Mouse (Mus musculus): ENCODE measurements around the gene Sh2d1a. TPM values are rescaled to one million over a fixed set of nuclear protein-coding genes. Genes with fewer than 3 reads are reported as not detected.

Gene Sh2d1a
- polyA plus RNA-seq (2012; ENCODE audit: insufficient read depth, low replicate concordance) = not detected in 2 replicates

DNA sequence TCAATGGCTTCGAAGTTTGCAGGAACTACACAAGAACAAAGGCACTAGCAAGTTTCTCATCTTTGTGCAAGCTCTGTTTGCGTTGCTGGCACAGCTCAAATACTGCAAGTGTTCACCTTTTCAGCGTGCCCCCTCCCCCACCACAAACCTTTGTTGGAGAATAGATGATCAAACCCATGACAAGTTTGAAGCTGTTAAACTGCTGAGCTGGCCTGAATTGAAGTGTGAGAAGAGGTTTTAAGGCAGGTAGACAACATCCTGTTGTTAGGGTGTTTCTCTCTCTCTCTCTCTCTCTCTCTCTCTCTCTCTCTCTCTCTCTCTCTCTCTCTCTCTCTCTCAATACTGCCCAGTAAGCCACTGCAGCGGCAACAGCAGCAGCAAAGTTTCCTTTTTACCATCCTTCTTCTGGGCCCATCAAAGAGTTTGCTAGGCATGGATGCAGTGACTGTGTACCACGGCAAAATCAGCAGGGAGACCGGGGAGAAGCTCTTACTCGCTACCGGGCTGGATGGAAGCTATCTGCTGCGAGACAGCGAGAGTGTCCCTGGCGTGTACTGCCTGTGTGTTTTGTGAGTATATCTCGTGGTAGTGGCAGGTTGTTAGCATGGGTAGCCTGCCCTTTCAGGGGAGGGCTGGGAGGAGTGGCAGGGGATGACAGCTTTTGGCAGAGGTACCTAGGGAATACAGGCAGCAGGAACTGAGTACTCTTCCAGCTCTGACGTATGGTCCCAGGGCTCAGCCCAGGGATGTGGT is at the start of gene Sh2d1a:
Sh2d1a (plus strand) TSS at position 163 of the 753 bp plus-strand sequence.
- TF ChIP-seq FLI1 (IDR thresholded peaks at IDR 0.05; ENCODE audit: low read length) (no peak), GATA1 (IDR thresholded peaks at IDR 0.05; ENCODE audit: borderline replicate concordance, low read length) (no peak)
- Histone ChIP-seq H3K4me1 (no peaks in the 10 kb centered on the region), H3K9me3 (no peaks in the 10 kb centered on the region), H3K4me3 (replicated peaks) (no peak within 1 kb of the TSS), H3K27me3 (replicated peaks) (peaks cover 13% of the 10 kb centered on the region), H3K36me3 (replicated peaks; ENCODE audit: low read length) (no peaks in the 10 kb centered on the region)

DNA sequence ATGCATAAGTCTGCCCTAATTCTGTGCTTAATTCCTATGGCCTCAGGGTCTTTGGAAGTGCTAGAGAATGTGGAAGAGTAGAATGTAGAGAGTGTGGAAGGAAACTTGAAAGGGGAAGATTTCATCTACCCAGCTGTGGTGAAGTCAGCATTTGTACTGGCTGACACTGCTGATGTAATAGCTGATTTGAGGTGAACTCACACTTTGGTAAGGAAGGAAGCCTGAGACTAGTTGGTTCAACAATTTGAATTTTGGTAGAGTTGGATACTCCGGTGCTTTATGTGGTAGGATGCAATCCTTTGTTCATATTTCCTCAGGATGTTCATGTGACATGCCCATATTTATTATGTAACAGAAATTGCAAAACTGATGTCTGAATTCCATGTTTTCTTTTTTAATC is 49.3 kb upstream of the Sh2d1a start:
- H3K9me3 ChIP-seq = no peaks in the 10 kb centered on the region
- no peaks in the 10 kb centered on the region for H3K36me3 ChIP-seq (replicated peaks; ENCODE audit: low read length)
- H3K4me1 ChIP-seq = no peaks in the 10 kb centered on the region
- H3K4me3 ChIP-seq (replicated peaks) = no peak overlapping the region
- H3K27me3 ChIP-seq (replicated peaks) = peaks cover 2% of the 10 kb centered on the region
- TF ChIP-seq FLI1 (IDR thresholded peaks at IDR 0.05; ENCODE audit: low read length) (no peak), GATA1 (IDR thresholded peaks at IDR 0.05; ENCODE audit: borderline replicate concordance, low read length) (no peak)

DNA sequence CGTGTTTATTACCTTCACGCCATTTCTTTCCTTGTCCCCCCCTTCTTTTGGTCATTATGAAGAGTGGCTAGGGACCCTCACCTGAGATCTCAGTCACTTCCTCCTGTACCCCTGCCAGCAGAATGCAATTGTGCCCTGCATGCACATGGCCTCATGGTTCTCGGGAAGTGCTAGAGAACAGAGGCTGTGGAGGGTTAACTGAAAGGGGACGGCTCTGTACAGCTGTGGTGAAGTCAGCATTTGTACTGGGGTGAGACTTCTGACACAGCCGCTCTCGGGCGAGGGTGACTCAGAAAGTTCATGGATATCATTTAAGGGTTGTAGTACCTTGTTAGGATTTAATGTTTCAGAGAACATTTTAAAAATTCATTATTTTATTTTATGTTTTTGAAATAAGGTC is 47.7 kb upstream of the Sh2d1a start:
- Histone ChIP-seq H3K4me3 (replicated peaks) (no peak overlapping the region), H3K36me3 (replicated peaks; ENCODE audit: low read length) (no peaks in the 10 kb centered on the region), H3K4me1 (no peaks in the 10 kb centered on the region), H3K9me3 (no peaks in the 10 kb centered on the region), H3K27me3 (replicated peaks) (peaks cover 2% of the 10 kb centered on the region)
- TF ChIP-seq GATA1 (IDR thresholded peaks at IDR 0.05; ENCODE audit: borderline replicate concordance, low read length) = no peak
- no peak for TF ChIP-seq FLI1 (IDR thresholded peaks at IDR 0.05; ENCODE audit: low read length)

DNA sequence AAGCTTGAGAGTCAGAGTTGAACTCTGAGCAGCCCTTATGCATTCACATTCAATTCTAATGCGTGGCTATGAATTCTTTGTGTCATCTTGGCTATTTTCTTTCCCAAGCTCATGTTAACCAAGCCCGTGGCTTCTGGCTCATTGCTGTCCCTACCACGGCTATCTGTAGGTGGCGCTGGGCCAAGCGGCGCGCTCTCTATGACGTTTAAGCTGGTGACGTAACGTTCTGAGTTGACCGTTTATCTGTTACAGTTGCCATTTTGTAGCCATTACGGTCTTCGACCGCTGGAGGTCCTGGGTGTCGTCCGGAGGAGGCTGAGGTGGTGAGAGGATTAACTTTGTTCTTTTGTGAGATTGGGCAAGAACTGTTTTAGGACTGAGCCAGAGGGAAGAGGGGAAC is 12.8 kb upstream of the Sh2d1a start, which contains the start of gene Tex13c2:
Tex13c2 (plus strand) TSS at position 246 of the 400 bp plus-strand sequence.
- H3K4me3 ChIP-seq (replicated peaks) = no peak within 1 kb of the TSS
- TF ChIP-seq FLI1 (IDR thresholded peaks at IDR 0.05; ENCODE audit: low read length) (no peak), GATA1 (IDR thresholded peaks at IDR 0.05; ENCODE audit: borderline replicate concordance, low read length) (no peak)
- no peaks in the 10 kb centered on the region for H3K36me3 ChIP-seq (replicated peaks; ENCODE audit: low read length)
- no peaks in the 10 kb centered on the region for H3K4me1 ChIP-seq
- peaks cover 10% of the 10 kb centered on the region for H3K27me3 ChIP-seq (replicated peaks)
- H3K9me3 ChIP-seq = peaks cover 17% of the 10 kb centered on the region

DNA sequence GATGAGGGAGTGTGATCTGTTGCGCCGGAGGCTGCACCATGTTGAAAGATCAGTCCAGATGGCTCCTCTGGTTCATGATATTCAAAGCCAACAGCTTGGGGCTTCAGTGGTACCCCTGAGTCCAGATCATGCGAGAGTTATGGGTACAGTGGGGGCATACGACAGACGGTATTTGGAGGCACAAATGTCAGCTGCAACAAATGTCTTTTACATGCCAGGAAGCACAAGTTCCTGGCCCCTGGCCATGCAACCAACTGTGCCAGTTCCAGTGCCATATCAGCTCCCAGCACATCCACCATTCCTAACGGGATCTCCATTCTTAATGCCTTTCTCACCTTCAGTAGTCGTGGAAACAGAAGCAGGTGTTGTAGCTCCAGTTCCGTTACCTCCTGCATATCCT is 11.9 kb upstream of the Sh2d1a start:
- Histone ChIP-seq H3K4me1 (no peaks in the 10 kb centered on the region), H3K27me3 (replicated peaks) (peaks cover 10% of the 10 kb centered on the region), H3K36me3 (replicated peaks; ENCODE audit: low read length) (no peaks in the 10 kb centered on the region), H3K4me3 (replicated peaks) (no peak overlapping the region), H3K9me3 (peaks cover 17% of the 10 kb centered on the region)
- TF ChIP-seq GATA1 (IDR thresholded peaks at IDR 0.05; ENCODE audit: borderline replicate concordance, low read length) = no peak
- TF ChIP-seq FLI1 (IDR thresholded peaks at IDR 0.05; ENCODE audit: low read length) = no peak

DNA sequence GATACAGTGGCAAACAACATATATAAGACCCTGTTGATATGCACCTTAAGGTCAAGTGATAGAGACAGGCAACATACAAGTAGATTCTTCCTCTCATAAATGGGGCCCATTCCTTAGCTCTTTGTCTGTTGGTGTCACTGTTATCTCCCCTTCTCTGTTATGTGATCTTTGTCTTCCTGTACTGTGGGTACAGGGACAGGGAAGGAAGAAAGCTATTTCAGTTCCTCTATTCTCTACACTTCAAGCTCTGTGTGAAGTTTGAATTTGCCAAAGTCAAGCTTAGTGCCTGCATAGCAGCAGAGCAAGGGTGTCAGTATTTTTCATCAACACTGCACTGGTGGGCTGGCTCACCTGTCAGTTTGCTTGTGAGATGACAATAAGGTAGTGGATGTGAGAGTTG is 1.7 kb upstream of the Sh2d1a start:
- H3K9me3 ChIP-seq = no peaks in the 10 kb centered on the region
- H3K36me3 ChIP-seq (replicated peaks; ENCODE audit: low read length) = no peaks in the 10 kb centered on the region
- H3K4me3 ChIP-seq (replicated peaks) = no peak overlapping the region
- peaks cover 13% of the 10 kb centered on the region for H3K27me3 ChIP-seq (replicated peaks)
- no peaks in the 10 kb centered on the region for H3K4me1 ChIP-seq
- TF ChIP-seq GATA1 (IDR thresholded peaks at IDR 0.05; ENCODE audit: borderline replicate concordance, low read length) (no peak), FLI1 (IDR thresholded peaks at IDR 0.05; ENCODE audit: low read length) (no peak)

DNA sequence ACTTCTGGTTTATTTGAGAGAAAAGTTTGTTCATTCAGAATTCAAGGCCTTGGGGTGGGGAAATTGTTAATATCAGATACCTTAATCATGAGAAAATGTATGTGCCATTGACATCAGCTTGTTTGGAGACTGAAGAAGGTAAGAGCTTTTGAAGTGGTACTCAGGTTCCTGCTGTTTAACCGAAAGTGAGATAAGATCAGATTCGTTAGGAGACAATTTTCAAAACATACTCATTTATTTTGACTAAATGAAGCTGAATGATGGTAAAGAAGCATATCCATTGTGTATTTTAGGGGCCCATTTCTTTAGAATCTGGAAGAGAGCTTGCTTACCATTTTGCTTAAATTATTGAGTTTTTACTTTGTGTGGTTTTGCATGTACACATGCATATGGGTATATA is 8.9 kb downstream of the Sh2d1a start:
- Histone ChIP-seq H3K4me1 (no peaks in the 10 kb centered on the region), H3K27me3 (replicated peaks) (peaks cover 4% of the 10 kb centered on the region), H3K36me3 (replicated peaks; ENCODE audit: low read length) (no peaks in the 10 kb centered on the region), H3K4me3 (replicated peaks) (no peak overlapping the region), H3K9me3 (no peaks in the 10 kb centered on the region)
- no peak for TF ChIP-seq GATA1 (IDR thresholded peaks at IDR 0.05; ENCODE audit: borderline replicate concordance, low read length)
- TF ChIP-seq FLI1 (IDR thresholded peaks at IDR 0.05; ENCODE audit: low read length) = no peak

DNA sequence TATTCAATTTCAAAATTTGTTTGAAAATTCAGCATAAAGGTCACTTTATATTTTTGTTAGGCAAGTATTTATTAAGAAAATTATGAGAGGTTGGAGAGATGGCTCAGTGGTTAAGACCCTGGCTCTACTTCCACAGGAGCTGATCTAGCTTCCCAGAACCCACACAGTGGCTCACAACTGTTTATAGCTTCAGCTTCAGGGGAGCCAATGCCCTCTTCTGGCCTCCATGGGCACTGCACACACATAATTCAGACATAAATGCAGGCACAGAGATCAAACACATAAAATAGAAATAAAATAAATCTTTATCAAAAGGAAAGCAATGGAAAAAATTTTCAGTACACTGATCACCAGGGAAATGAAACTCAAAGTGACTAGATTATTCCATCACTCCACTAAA is 10.3 kb downstream of the Sh2d1a start:
- peaks cover 4% of the 10 kb centered on the region for H3K27me3 ChIP-seq (replicated peaks)
- TF ChIP-seq FLI1 (IDR thresholded peaks at IDR 0.05; ENCODE audit: low read length) = no peak
- no peak for TF ChIP-seq GATA1 (IDR thresholded peaks at IDR 0.05; ENCODE audit: borderline replicate concordance, low read length)
- no peaks in the 10 kb centered on the region for H3K9me3 ChIP-seq
- H3K4me3 ChIP-seq (replicated peaks) = no peak overlapping the region
- no peaks in the 10 kb centered on the region for H3K4me1 ChIP-seq
- H3K36me3 ChIP-seq (replicated peaks; ENCODE audit: low read length) = no peaks in the 10 kb centered on the region

DNA sequence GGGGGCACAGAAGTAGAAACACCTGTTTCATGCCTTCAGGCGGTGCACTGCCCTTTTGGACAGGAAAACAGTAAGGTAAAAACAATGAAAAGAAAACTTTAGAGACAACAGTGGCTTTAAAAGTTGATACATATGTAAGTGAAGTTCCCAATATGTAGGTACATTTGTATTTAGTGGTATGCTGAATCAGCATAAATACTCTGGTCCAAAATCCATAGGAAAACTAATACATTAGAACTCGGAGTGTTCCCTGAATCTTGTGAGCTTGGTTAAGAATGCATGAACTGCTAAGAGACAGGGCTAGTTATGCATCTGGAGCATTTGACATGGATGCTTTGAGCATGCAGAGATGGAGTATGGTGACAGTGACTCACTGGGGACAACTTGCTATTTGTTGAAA is 20.6 kb downstream of the Sh2d1a start:
- Histone ChIP-seq H3K9me3 (no peaks in the 10 kb centered on the region), H3K4me1 (no peaks in the 10 kb centered on the region), H3K36me3 (replicated peaks; ENCODE audit: low read length) (no peaks in the 10 kb centered on the region), H3K27me3 (replicated peaks) (peaks cover 3% of the 10 kb centered on the region), H3K4me3 (replicated peaks) (no peak overlapping the region)
- TF ChIP-seq FLI1 (IDR thresholded peaks at IDR 0.05; ENCODE audit: low read length) (no peak), GATA1 (IDR thresholded peaks at IDR 0.05; ENCODE audit: borderline replicate concordance, low read length) (no peak)

DNA sequence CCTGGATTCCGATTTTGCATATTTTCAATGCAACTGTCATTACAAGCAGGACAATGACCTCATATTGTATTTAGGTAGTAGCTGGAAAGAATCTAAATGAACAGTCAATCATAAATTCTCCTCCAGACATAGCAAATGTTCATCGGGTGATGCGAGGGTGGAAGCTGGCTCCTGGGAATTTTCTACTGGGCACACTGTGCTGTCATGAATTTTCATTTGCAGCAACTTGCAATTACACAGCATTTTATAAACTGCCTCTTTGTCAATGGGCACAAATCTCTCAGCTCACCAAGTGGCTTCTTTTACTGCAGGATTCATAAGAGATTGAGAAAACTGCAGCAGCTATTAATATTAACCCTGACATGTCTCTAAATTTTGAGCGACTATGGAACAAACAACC is 28.4 kb downstream of the Sh2d1a start:
- Histone ChIP-seq H3K9me3 (no peaks in the 10 kb centered on the region), H3K4me3 (replicated peaks) (no peak overlapping the region), H3K36me3 (replicated peaks; ENCODE audit: low read length) (no peaks in the 10 kb centered on the region), H3K4me1 (no peaks in the 10 kb centered on the region), H3K27me3 (replicated peaks) (peaks cover 12% of the 10 kb centered on the region)
- TF ChIP-seq GATA1 (IDR thresholded peaks at IDR 0.05; ENCODE audit: borderline replicate concordance, low read length) (no peak), FLI1 (IDR thresholded peaks at IDR 0.05; ENCODE audit: low read length) (no peak)

Measured in megakaryocyte, embryonic 14.5 days (primary cell).